ENCODE assay signal across 24 mouse cellular contexts in genomic region chr11:74501061-74501460, GRCm38 (mm10).
DNase-seq lines count a peak whose midpoint lies in the region; ATAC-seq lines count a peak whose summit lies in the region.
"Had no signal": no experiment of that assay in that cellular context is flagged by ENCODE, and none has a peak within 500 bp of the region (broad histone marks: within the 10 kb centered on the region; RNA-seq: fewer than 3 reads in every experiment).

No protein-coding gene starts in this region.

- H3K4me3 ChIP-seq in kidney, embryonic 14.5 days (ENCODE audit: low read length): no peak overlapping the region
- H3K4me3 ChIP-seq in forebrain, embryonic 13.5 days: no peak overlapping the region
- H3K4me3 ChIP-seq: embryonic facial prominence, embryonic 13.5 days; heart, embryonic 12.5 days; hindbrain, embryonic 15.5 days; left cerebral cortex, adult 2 months; liver, embryonic 12.5 days; midbrain, embryonic 10.5 days had no signal

- no peaks in the 10 kb centered on the region for H3K27me3 ChIP-seq in kidney, embryonic 14.5 days (ENCODE audit: control insufficient read depth, insufficient read depth, low read length)
- no peaks in the 10 kb centered on the region for H3K27me3 ChIP-seq in forebrain, embryonic 13.5 days
- H3K27me3 ChIP-seq: embryonic facial prominence, embryonic 13.5 days; heart, embryonic 12.5 days; hindbrain, embryonic 15.5 days; liver, embryonic 12.5 days had no signal

- no peak for ATAC-seq in kidney, embryonic 14.5 days (ENCODE audit: low FRiP score, low TSS enrichment)
- ATAC-seq in forebrain, embryonic 13.5 days: no peak
- ATAC-seq: forebrain, embryonic 16.5 days; liver, embryonic 12.5 days had no signal

- H3K36me3 ChIP-seq in kidney, embryonic 14.5 days (ENCODE audit: control insufficient read depth, insufficient read depth, low read length): no peaks in the 10 kb centered on the region
- no peaks in the 10 kb centered on the region for H3K36me3 ChIP-seq in forebrain, embryonic 13.5 days (ENCODE audit: poor library complexity, severe bottlenecking)
- H3K36me3 ChIP-seq: embryonic facial prominence, embryonic 13.5 days; heart, embryonic 12.5 days; hindbrain, embryonic 15.5 days; liver, embryonic 12.5 days; midbrain, embryonic 10.5 days had no signal

- no peak overlapping the region for H3K9ac ChIP-seq in kidney, embryonic 14.5 days (ENCODE audit: low read depth, low read length)
- no peak overlapping the region for H3K9ac ChIP-seq in forebrain, embryonic 13.5 days
- H3K9ac ChIP-seq: embryonic facial prominence, embryonic 13.5 days; heart, embryonic 12.5 days; hindbrain, embryonic 15.5 days; liver, embryonic 12.5 days had no signal

- no peak overlapping the region for H3K4me2 ChIP-seq in kidney, embryonic 14.5 days (replicated peaks; ENCODE audit: low read depth, low read length)
- H3K4me2 ChIP-seq in forebrain, embryonic 13.5 days: no peak overlapping the region
- H3K4me2 ChIP-seq: embryonic facial prominence, embryonic 13.5 days; heart, embryonic 12.5 days; hindbrain, embryonic 15.5 days; liver, embryonic 12.5 days had no signal

- WGBS in kidney, embryonic 14.5 days: 65% methylated on average over 3 of the region's 3 CpGs
- WGBS in forebrain, embryonic 13.5 days: 93% methylated on average over 3 of the region's 3 CpGs

- H3K9me3 ChIP-seq in kidney, embryonic 14.5 days (ENCODE audit: control insufficient read depth, low read length): no peaks in the 10 kb centered on the region
- H3K9me3 ChIP-seq in forebrain, embryonic 13.5 days (replicated peaks): no peaks in the 10 kb centered on the region
- H3K9me3 ChIP-seq: embryonic facial prominence, embryonic 13.5 days; heart, embryonic 12.5 days; hindbrain, embryonic 15.5 days; liver, embryonic 12.5 days; midbrain, embryonic 10.5 days had no signal

- 0 out of 2 replicates have a peak, but pooled peaks cover 7% of the 10 kb centered on the region for H3K4me1 ChIP-seq in kidney, embryonic 14.5 days (ENCODE audit: control insufficient read depth, insufficient read depth, low read length)
- no peaks in the 10 kb centered on the region; the same call in 1 of the 2 replicates for H3K4me1 ChIP-seq in forebrain, embryonic 13.5 days

- 0 out of 2 replicates have a peak overlapping the region, but pooled peaks have one; percentile 3 for H3K27ac ChIP-seq in kidney, embryonic 14.5 days (ENCODE audit: low read depth, low read length)
- no peak overlapping the region for H3K27ac ChIP-seq in forebrain, embryonic 13.5 days
- H3K27ac ChIP-seq: embryonic facial prominence, embryonic 13.5 days; hindbrain, embryonic 15.5 days; left cerebral cortex, adult 2 months; liver, embryonic 12.5 days; midbrain, embryonic 10.5 days had no signal

- peak; percentile 60 to 66 for DNase-seq in cerebellum, postnatal 14 days
- no peak for DNase-seq in cerebellum, postnatal 36 days
- DNase-seq in kidney, postnatal 10 days: no peak
- DNase-seq in 3134 (ENCODE audit: extremely low read depth, insufficient read length, low spot score) (peak; percentile 44), adipocyte (ENCODE audit: low spot score) (peak; percentile 78)
- DNase-seq: B cell, adult 2 months; cerebellum, adult 2 months; gastrocnemius, postnatal 36 days; kidney, adult 11 months; left cerebral cortex, postnatal 4 days; lung, adult 2 months; lung, postnatal 4 days; right cerebral cortex, postnatal 14 days; spleen, adult 18-20 months; thymus, postnatal 4 days had no signal

Comparison
In these comparisons a context has a peak if more than half of its experiments do, and no peak if none do; other contexts are left out.
1. DNase-seq: peak in cerebellum, postnatal 14 days (2 of 2), 3134 (single experiment) and adipocyte (single experiment); none in cerebellum, postnatal 36 days (0 of 2) and kidney, postnatal 10 days (single experiment).